Mouse (Mus musculus) cerebellum, adult 2 months (tissue): ENCODE measurements around the gene Nr1d2.

Experiments used
- CTCF ChIP-seq: fragments of 200-500 bp; IDR thresholded peaks from 2 replicates; pipeline ENCODE4 v1.5.1; 2011; ENCODE audit warnings: low read depth, mild to moderate bottlenecking, control low read depth, low read length, moderate library complexity, borderline replicate concordance; ENCODE audit not compliant: insufficient read depth
- POLR2A ChIP-seq: fragments of 200-500 bp; IDR thresholded peaks from 2 replicates; pipeline ENCODE4 v1.6.1; 2011; ENCODE audit warnings: low read length, control low read depth, borderline replicate concordance; ENCODE audit not compliant: insufficient read depth

GRCm38 (mm10) chr14:18263427-18263826, 24.5 kb upstream of the Nr1d2 start:
- TF ChIP-seq POLR2A (no peak), CTCF (no peak)
